Comparison of ENCODE assay signal across 8 mouse cellular contexts in the genomic region with DNA sequence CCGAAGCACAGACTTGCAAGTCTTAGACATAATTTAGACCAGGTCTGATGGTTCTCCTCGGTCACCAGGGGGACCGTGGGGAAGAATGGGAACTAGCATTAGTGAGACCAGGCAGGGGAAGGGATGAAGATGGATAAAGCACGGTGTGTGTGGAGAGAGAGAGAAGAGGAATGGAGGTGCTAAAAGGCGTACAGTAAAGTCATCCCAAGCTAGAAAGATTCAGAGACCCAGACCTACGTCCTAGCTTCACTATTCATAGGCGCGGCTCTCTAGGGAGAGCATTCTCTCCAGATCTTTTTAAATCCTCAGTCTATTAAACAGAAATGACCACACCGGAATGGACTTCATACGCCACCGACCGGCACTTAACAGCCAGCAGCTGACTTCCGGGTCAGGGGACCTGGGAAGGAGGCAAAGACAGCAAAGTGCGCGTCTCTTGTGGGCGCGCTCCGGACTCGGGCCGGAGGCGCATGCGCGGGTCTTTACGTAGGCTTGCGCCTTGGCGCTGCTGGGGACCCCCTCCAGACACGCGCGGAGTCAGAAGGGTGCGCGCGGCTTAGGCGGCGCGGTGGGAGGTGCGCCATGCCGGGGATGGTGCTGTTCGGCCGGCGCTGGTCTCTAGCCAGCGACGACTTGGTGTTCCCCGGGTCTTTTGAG. TPM values are rescaled to one million over a fixed set of nuclear protein-coding genes. Genes with fewer than 3 reads are reported as not detected.
DNase-seq lines count a peak whose midpoint lies in the region; ATAC-seq and TF ChIP-seq lines count a peak whose summit lies in the region.

A gene (plus strand): TSS at position 485 of the 657 bp plus-strand sequence.

- WGBS in forebrain, embryonic 16.5 days: 2% methylated on average over 43 of the region's 43 CpGs
- 3% methylated on average over 43 of the region's 43 CpGs for WGBS in lung, embryonic 14.5 days
- 1% methylated on average over 43 of the region's 43 CpGs for WGBS in olfactory bulb, adult 2 months
- 2% methylated on average over 43 of the region's 43 CpGs for WGBS in thymus, adult 2 months

- intact Hi-C loops in heart, postnatal 36 days (cut with DNase I): loop anchor here (5.0 kb wide), 1 partner anchor 63 kb away; a partner anchor contains a TSS

- peaks cover 0 to 3% of the 10 kb centered on the region in 2 experiments; a peak in 1 of 4 replicates for H3K4me1 ChIP-seq in ES-E14 (ENCODE audit: control insufficient read depth in 2 of 2, insufficient read depth in 2 of 2, low read length in 2 of 2, poor library complexity in 1 of 2)
- H3K4me1 ChIP-seq in forebrain, embryonic 16.5 days (replicated peaks; ENCODE audit: control insufficient read depth, insufficient read depth, low read length): peaks cover 11% of the 10 kb centered on the region
- H3K4me1 ChIP-seq in lung, embryonic 14.5 days (ENCODE audit: insufficient read depth): no peaks in the 10 kb centered on the region
- H3K4me1 ChIP-seq in olfactory bulb, adult 2 months (ENCODE audit: control insufficient read depth, insufficient read depth, low read length): peaks cover 7% of the 10 kb centered on the region
- peaks cover 3% of the 10 kb centered on the region; the same call in 1 of the 2 replicates for H3K4me1 ChIP-seq in thymus, adult 2 months (replicated peaks; ENCODE audit: control insufficient read depth, insufficient read depth, low read length)

- in situ Hi-C loops in ES-E14 (cut with MboI; ENCODE audit: low sequenced_read_pairs in 2 of 2, unreplicated experiment in 2 of 2): no loop called here

- DNase-seq in ES-E14 (ENCODE audit: low read depth, low spot score): peak; percentile 69
- DNase-seq in cerebellum, adult 11-12 months: peak; percentile 91
- peak; percentile 89 to 90 for DNase-seq in heart, postnatal 36 days
- DNase-seq in layer of hippocampus, adult 2 months (ENCODE audit: low spot score in 2 of 2): peak; percentile 88 to 91
- DNase-seq in lung, embryonic 14.5 days: peak; percentile 95
- DNase-seq in thymus, adult 2 months: peak; percentile 90

- peak; percentile 98 for ATAC-seq in forebrain, embryonic 16.5 days
- peak; percentile 95 for ATAC-seq in lung, embryonic 14.5 days (ENCODE audit: insufficient read depth)

- no peaks in the 10 kb centered on the region for H3K9me3 ChIP-seq in ES-E14 (ENCODE audit: control insufficient read depth, insufficient read depth, low read depth, low read length)
- H3K9me3 ChIP-seq in forebrain, embryonic 16.5 days (ENCODE audit: control insufficient read depth, low read length): no peaks in the 10 kb centered on the region
- H3K9me3 ChIP-seq in lung, embryonic 14.5 days (ENCODE audit: low read depth, low read length): no peaks in the 10 kb centered on the region

- H3K4me3 ChIP-seq in ES-E14 (ENCODE audit: insufficient read depth in 1 of 2, low read depth in 1 of 2, low read length in 2 of 2, poor library complexity in 1 of 2, severe bottlenecking in 1 of 2): peak within 1 kb of the TSS; percentile 68 to 70
- peak within 1 kb of the TSS; percentile 65 for H3K4me3 ChIP-seq in forebrain, embryonic 16.5 days (replicated peaks; ENCODE audit: low read length)
- H3K4me3 ChIP-seq in layer of hippocampus, adult 2 months: peak within 1 kb of the TSS; percentile 69
- H3K4me3 ChIP-seq in lung, embryonic 14.5 days (ENCODE audit: low read depth, low read length): peak within 1 kb of the TSS; percentile 69
- H3K4me3 ChIP-seq in olfactory bulb, adult 2 months (ENCODE audit: insufficient read depth, low read depth, low read length): peak within 1 kb of the TSS; percentile 86
- H3K4me3 ChIP-seq in thymus, adult 2 months (ENCODE audit: control insufficient read depth, insufficient read depth, low read length): peak within 1 kb of the TSS; percentile 78

- H3K27ac ChIP-seq in ES-E14 (ENCODE audit: insufficient read depth, low read depth, low read length, poor library complexity, severe bottlenecking): no peak within 1 kb of the TSS
- peak within 1 kb of the TSS; percentile 34 for H3K27ac ChIP-seq in forebrain, embryonic 16.5 days (ENCODE audit: low read length)
- H3K27ac ChIP-seq in layer of hippocampus, adult 2 months: peak within 1 kb of the TSS; percentile 93
- 0 out of 2 replicates have a peak within 1 kb of the TSS, but pooled peaks have one; percentile 33 for H3K27ac ChIP-seq in lung, embryonic 14.5 days (ENCODE audit: low read depth)
- H3K27ac ChIP-seq in olfactory bulb, adult 2 months (ENCODE audit: insufficient read depth, low read depth, low read length): peak within 1 kb of the TSS; percentile 90
- H3K27ac ChIP-seq in thymus, adult 2 months (ENCODE audit: control insufficient read depth, insufficient read depth, low read length): no peak within 1 kb of the TSS

- H3K27me3 ChIP-seq in forebrain, embryonic 16.5 days (replicated peaks; ENCODE audit: control insufficient read depth, insufficient read depth, low read length): no peaks in the 10 kb centered on the region
- H3K27me3 ChIP-seq in lung, embryonic 14.5 days (ENCODE audit: insufficient read depth, low read length): no peaks in the 10 kb centered on the region
- H3K27me3 ChIP-seq in thymus, adult 2 months (ENCODE audit: control insufficient read depth, insufficient read depth, low read length): no peaks in the 10 kb centered on the region

- H3K36me3 ChIP-seq in ES-E14 (ENCODE audit: control insufficient read depth, insufficient read depth, low read length, poor library complexity, severe bottlenecking): no peaks in the 10 kb centered on the region; the same call in 1 of the 2 replicates
- peaks cover 5% of the 10 kb centered on the region for H3K36me3 ChIP-seq in forebrain, embryonic 16.5 days (ENCODE audit: control insufficient read depth, insufficient read depth)
- H3K36me3 ChIP-seq in lung, embryonic 14.5 days (ENCODE audit: insufficient read depth): peaks cover 11% of the 10 kb centered on the region; the same call in 1 of the 2 replicates
- no peaks in the 10 kb centered on the region for H3K36me3 ChIP-seq in thymus, adult 2 months (ENCODE audit: control insufficient read depth, insufficient read depth, low read length)

- peak; percentile 98 for TF ChIP-seq POLR2A in olfactory bulb, adult 2 months (IDR thresholded peaks at IDR 0.05; ENCODE audit: insufficient read depth, low read depth, low read length)
- TF ChIP-seq POLR2A in thymus, adult 2 months (IDR thresholded peaks at IDR 0.05; ENCODE audit: control insufficient read depth, extremely low read depth, insufficient read depth, low read length, poor library complexity): peak; percentile 81

- peak within 1 kb of the TSS; percentile 49 for H3K9ac ChIP-seq in ES-E14 (ENCODE audit: insufficient read depth, low read depth, low read length, poor library complexity, severe bottlenecking)
- H3K9ac ChIP-seq in forebrain, embryonic 16.5 days (replicated peaks; ENCODE audit: low read depth, low read length): peak within 1 kb of the TSS; percentile 72
- H3K9ac ChIP-seq in lung, embryonic 14.5 days: peak within 1 kb of the TSS; percentile 68

- peak within 1 kb of the TSS; percentile 68 for H3K4me2 ChIP-seq in forebrain, embryonic 16.5 days (ENCODE audit: low read length)
- H3K4me2 ChIP-seq in lung, embryonic 14.5 days: peak within 1 kb of the TSS; percentile 95

- TF ChIP-seq CTCF in layer of hippocampus, adult 2 months (conservative IDR thresholded peaks at IDR 0.05): 0 out of 2 replicates have a peak, but pooled peaks have one; percentile 11
- TF ChIP-seq CTCF in lung, embryonic 14.5 days (IDR thresholded peaks at IDR 0.05; ENCODE audit: low read depth): no peak
- TF ChIP-seq CTCF in olfactory bulb, adult 2 months (IDR thresholded peaks at IDR 0.05; ENCODE audit: insufficient read depth, low read depth, low read length): no peak
- peak; percentile 61 for TF ChIP-seq CTCF in thymus, adult 2 months (IDR thresholded peaks at IDR 0.05; ENCODE audit: borderline replicate concordance, control insufficient read depth, extremely low read depth, insufficient read depth, low read length, poor library complexity)

TF ChIP-seq in ES-E14, 5 proteins besides CTCF, POLR2A, EP300 and RAD21:
- TF ChIP-seq CHD2 (IDR thresholded peaks at IDR 0.05; ENCODE audit: low read depth, low read length) (no peak), HCFC1 (IDR thresholded peaks at IDR 0.05; ENCODE audit: borderline replicate concordance, insufficient read depth, low read length) (no peak), ZNF384 (IDR thresholded peaks at IDR 0.05; ENCODE audit: low read depth, low read length) (no peak), MAFK (IDR thresholded peaks at IDR 0.05; ENCODE audit: insufficient read depth, low read depth, low read length) (no peak), ZC3H11A (IDR thresholded peaks at IDR 0.05; ENCODE audit: borderline replicate concordance, low read depth, low read length) (no peak)

RNA-seq across cellular contexts. Expression of the gene that starts here (rescaled TPM):
- total RNA-seq in ES-E14 (2012; rRNA removed): 9.5 and 11.5 TPM in 2 replicates
- polyA plus RNA-seq in forebrain, embryonic 16.5 days (2015; fragmentation: Nextera tagmentation; extraction: Ambion mirVana): 16.6 and 17.7 TPM in 2 replicates
- 1 to 10 TPM; 8.2 to 9.0 TPM for total RNA-seq in heart, postnatal 36 days (2021)
- 10 to 100 TPM; 27.7 to 32.1 TPM for total RNA-seq in layer of hippocampus, adult 2 months (2021)
- 7.3 and 9.2 TPM in 2 replicates for polyA plus RNA-seq in lung, embryonic 14.5 days (2014; fragmentation: Nextera tagmentation; extraction: Ambion mirVana)
- not detected in 2 replicates for polyA plus RNA-seq in olfactory bulb, adult 2 months (2012; ENCODE audit: insufficient read depth, insufficient read length, low replicate concordance, missing spikeins)
- 10.8 and 11.3 TPM in 2 replicates for polyA plus RNA-seq in thymus, adult 2 months (2012; rRNA removed)

Comparison
In these comparisons a context has a peak if more than half of its experiments do, and no peak if none do; other contexts are left out.
1. H3K27ac ChIP-seq: peak in forebrain, embryonic 16.5 days (single experiment), layer of hippocampus, adult 2 months (single experiment), lung, embryonic 14.5 days (single experiment) and olfactory bulb, adult 2 months (single experiment); none in ES-E14 (single experiment) and thymus, adult 2 months (single experiment).
2. CTCF ChIP-seq: peak in layer of hippocampus, adult 2 months (single experiment) and thymus, adult 2 months (single experiment); none in lung, embryonic 14.5 days (single experiment) and olfactory bulb, adult 2 months (single experiment).
3. Peak in every context shown above with its lines, with median percentiles within 50 percentile points of each other: DNase-seq, H3K4me3 ChIP-seq and H3K9ac ChIP-seq.